Mouse (Mus musculus): ENCODE measurements around the gene Sox13.

Sox13 gene

DNA sequence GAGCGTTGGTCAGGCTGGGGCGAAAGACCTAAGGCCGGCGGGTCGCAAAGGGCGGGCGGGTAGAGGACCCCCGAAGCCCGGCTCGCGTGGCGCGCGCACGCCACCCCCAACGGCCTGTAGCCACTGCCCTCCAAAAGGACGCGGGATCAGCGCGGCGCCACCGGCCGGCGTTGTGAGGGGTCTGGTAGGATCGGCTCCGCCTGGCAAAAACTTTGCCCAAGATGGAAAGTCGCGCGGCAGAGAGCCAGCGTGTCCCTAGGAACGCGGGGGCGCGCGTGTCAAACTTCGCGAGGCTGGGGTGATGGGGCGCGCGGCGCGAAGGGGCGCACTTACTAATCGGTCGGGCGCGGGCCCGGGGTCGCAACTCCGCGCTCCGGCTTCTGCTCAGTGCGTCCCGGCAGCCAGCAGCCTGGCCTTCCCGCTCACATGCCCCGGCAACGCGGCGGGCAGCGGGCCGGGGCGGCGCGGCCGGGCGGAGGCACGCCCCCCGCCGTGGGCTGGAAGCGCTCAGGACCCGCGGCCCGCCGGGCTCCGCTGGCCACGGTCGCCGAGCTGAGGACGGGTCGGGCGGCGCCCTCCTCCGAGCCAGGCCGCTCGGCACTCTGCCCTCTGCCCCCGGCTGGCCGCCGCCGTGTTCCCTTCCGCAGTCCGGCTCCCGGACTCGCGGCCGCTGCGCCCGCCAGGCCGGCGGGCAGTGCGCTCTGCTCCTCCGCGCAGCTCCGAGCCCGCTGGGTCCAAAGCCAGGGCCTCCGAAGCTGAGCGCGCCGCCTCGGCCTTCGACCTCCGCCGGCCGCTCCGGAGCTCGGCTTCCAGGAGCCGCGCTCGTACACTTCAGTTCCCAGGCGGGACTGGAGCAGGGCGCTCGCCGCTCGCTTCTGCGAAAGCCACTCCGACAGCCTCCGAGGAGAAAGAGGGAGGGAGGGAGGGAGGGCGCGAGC lies at the start of gene Sox13:
Sox13 (minus strand) TSS at position 835 of the 938 bp plus-strand sequence.
- in situ Hi-C loops (cut with MboI; ENCODE audit: low pct_unique_long_range_greater_than_20kb in 1 of 2, low sequenced_read_pairs in 2 of 2, unreplicated experiment in 1 of 2), result no loop called here

DNA sequence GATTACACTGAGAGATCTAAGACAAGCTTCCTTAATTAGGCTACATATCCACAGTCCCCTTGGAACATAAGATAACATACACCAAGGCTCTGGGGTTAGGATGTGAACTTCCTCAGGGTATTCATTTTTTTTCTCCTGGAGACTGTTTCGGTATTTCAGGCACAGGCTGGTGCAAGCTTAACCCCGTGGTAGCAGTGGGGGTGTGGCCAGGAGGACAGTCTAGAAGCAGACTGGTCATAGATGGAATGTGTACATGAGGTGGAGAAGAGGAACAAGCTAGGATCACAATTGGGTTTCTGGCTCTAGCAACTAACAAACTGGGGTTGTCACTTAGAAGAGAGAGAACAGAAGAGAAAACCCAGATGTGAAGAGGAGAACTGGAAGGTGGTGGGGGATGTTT lies 47.4 kb upstream of the Sox13 start:
- in situ Hi-C loops (cut with MboI; ENCODE audit: low pct_unique_long_range_greater_than_20kb in 1 of 2, low sequenced_read_pairs in 2 of 2, unreplicated experiment in 1 of 2), result no loop called here

DNA sequence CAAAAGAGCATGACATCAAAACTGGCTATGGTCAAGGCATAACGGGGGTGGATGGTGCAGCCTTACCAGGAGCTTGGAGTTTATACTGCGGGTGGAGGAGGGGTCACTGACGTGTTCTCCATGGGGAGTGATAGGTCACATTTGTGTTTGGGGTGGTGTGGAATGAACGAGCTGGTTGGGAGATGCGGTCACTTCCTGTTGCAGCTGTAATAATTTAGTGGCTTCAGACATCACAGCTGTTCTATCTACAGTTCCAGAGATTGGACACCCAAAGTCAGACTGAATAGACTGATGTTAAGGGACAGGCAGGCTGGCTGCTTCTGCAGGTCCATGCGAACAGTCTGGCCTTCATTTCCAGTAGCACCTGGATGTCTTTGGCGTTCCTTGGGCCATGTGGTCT lies 46.9 kb upstream of the Sox13 start:
- in situ Hi-C loops (cut with MboI; ENCODE audit: low pct_unique_long_range_greater_than_20kb in 1 of 2, low sequenced_read_pairs in 2 of 2, unreplicated experiment in 1 of 2), result no loop called here

DNA sequence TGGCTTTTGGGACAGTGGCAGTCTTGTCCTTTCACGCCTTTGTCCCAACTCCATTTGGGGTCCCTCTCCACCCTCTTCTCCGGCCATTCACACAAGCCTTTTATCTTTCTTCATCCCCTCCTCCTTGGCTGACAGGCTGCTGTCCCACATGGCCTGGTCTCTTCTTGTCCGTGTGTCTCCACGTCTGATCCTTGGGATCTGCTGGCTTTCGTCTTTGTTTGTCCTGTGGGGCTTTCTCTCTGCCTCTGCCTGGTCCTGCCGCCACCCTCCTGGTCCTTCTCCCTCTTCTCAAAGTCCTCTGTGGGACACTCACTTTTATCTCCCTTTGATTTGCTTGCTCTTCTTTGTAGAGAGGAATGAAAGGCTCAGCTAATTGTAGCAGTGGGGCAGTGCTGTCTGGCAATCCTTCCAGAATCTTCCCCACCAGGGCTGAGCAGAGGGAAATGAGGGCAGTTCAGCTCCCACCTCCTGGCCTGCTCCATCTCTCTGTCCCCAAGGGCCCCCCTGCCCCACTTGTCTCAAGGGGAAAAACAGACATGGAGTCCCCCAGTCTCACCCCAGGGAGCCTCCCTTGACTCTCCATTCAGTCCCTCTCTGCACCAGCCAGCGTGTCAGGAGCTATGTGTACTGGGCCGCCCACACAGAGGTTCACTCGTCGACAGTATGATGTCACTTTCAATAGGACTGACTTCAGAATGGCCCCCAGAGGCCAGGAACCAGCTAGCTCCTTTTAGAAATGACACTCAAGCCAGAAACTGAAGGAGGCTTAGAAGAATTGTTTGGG lies 46.3 kb upstream of the Sox13 start:
- in situ Hi-C loops (cut with MboI; ENCODE audit: low pct_unique_long_range_greater_than_20kb in 1 of 2, low sequenced_read_pairs in 2 of 2, unreplicated experiment in 1 of 2), result no loop called here

DNA sequence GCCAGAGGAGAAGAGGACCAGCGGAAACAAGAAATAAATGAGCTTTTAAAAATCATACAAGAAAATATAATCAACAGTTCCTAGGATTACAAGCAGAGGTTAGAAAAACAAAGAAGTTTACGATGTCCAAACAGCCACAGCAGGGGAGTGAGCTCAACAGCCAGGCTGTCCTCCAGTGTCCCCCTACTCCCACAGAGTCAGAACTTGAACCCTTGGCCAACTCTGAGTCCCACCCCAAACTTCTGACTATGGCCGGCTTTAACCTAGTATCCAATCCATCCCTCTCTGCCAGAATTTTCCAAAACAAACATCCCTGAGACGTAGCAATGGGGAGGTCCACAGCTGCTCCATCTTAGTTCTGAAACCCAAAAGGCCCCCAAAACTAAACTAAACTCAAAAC lies 45.0 kb upstream of the Sox13 start:
- in situ Hi-C loops (cut with MboI; ENCODE audit: low pct_unique_long_range_greater_than_20kb in 1 of 2, low sequenced_read_pairs in 2 of 2, unreplicated experiment in 1 of 2), result no loop called here

DNA sequence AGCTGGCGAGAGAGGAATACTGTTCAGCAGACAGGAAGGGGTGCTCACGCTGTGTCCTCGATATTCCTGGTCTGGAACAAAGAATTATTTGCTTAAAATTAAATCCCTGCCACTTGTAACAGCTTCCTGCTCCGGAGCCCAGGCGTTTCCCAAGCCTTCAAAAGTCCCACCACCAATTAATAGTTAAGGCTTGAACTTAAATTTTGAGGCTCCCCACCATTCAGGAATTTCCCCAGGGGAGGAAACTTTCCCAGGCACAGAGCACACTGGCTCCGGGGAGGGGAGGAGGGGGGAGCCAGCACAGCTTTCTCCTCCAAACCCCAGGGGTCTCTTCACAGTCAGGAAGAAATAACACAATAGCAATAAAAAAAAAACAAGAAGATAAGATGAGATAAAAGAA lies 44.6 kb upstream of the Sox13 start:
- in situ Hi-C loops (cut with MboI; ENCODE audit: low pct_unique_long_range_greater_than_20kb in 1 of 2, low sequenced_read_pairs in 2 of 2, unreplicated experiment in 1 of 2), result no loop called here

DNA sequence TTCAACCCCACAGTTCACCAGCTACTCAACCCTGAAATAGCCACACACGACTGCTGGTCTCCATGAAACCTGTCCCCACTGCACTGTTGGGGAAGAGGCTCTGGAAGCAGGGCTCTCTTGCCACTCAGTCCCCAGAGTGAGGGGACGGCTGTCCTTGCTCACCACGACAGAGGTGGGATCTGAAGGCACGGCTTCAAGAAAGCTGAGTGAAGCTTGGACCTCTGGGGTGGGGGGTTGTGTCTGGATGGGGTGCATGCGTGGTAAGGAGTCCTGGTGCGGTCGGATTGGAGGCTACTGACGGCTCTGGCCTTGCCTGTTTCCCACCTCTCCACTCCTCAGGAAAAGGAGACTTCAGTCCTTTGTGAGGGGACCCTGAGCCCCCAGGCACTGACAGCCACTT lies 43.7 kb upstream of the Sox13 start:
- in situ Hi-C loops (cut with MboI; ENCODE audit: low pct_unique_long_range_greater_than_20kb in 1 of 2, low sequenced_read_pairs in 2 of 2, unreplicated experiment in 1 of 2), result no loop called here

DNA sequence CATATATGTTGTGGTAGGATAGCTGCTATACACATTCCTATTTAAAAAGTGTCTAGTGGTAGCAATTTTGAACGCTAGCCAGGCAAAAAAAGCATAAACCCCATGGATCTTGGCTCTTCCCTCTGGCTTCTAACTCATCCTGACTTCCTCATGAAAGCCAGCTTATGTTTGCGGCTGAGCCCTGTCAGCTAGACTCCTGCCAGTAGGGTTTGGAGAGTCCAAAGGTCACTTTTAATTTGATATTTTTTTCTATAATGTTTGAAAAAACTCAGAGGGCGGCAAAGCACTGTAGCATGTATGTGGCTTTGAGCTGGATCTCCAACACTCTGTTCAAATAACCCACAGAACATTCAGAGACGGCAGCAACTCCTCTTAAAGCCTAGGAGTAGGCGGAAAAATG lies 39.0 kb upstream of the Sox13 start:
- in situ Hi-C loops (cut with MboI; ENCODE audit: low pct_unique_long_range_greater_than_20kb in 1 of 2, low sequenced_read_pairs in 2 of 2, unreplicated experiment in 1 of 2), result no loop called here

DNA sequence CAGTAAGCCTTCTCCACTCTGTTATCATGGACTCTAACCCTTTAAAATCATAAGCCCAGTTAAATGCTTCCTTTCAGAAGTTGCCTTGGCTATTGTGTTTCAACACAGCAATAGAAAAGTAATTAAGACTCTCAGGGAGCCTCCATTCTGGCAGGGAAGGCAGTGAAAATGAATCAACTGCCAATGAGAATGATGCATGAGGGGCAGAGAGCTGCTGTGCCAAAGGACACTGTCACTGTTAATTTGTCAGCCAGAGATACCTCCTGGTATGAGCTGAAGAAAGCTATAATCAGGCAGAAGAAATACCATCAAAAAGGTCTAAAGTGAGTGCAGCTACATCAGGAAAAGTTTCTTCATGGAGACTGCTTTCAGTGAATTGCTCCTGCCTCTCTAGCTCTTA lies 36.8 kb upstream of the Sox13 start:
- in situ Hi-C loops (cut with MboI; ENCODE audit: low pct_unique_long_range_greater_than_20kb in 1 of 2, low sequenced_read_pairs in 2 of 2, unreplicated experiment in 1 of 2), result no loop called here

DNA sequence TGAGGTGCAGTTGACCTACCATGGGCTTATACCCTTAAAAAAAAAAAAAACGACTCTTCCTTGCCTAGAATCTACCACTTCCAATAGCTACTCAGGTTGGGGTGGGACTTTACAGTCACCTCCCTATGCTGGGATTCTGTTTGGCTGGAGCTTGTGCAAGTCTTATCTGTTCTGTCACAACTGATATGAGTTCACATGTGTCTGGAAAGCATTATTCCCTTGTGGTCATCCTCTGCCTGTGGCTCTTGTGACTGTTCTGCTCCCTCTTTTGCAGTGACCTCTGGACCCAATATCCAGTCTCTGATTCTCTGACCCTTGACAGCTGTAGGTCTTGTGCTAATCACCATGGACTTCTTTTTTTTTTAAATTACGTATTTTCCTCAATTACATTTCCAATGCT lies 31.9 kb upstream of the Sox13 start:
- in situ Hi-C loops (cut with MboI; ENCODE audit: low pct_unique_long_range_greater_than_20kb in 1 of 2, low sequenced_read_pairs in 2 of 2, unreplicated experiment in 1 of 2), result no loop called here

DNA sequence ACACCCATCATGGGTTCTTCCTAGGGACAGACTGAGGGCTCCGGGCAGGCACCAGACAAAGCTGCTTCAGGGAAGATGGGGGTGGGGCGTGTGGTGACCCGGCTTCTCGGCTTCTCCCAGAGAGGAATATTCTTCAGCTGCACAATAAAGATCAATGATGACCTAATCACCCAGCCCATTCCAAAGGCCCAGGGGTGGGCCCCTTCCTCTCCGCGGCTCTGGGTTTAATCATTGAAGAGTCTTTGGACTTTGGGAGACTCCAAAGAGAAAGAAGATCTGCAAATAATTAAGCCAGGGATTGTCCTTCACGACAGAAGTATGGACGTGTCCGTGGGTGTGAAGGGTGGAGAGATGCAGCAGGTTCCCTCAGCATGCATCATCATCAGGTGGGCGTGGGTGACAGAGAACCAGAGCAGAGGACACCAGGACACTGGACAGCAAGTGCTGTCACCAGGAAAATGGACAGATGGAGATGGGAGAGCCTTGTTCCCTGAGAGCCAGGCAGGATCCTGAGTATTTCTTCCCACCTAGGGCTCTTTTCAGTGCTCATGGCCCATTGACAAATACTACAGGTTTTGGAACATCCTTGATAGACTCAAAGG lies 28.5 kb upstream of the Sox13 start:
- in situ Hi-C loops (cut with MboI; ENCODE audit: low pct_unique_long_range_greater_than_20kb in 1 of 2, low sequenced_read_pairs in 2 of 2, unreplicated experiment in 1 of 2), result no loop called here

DNA sequence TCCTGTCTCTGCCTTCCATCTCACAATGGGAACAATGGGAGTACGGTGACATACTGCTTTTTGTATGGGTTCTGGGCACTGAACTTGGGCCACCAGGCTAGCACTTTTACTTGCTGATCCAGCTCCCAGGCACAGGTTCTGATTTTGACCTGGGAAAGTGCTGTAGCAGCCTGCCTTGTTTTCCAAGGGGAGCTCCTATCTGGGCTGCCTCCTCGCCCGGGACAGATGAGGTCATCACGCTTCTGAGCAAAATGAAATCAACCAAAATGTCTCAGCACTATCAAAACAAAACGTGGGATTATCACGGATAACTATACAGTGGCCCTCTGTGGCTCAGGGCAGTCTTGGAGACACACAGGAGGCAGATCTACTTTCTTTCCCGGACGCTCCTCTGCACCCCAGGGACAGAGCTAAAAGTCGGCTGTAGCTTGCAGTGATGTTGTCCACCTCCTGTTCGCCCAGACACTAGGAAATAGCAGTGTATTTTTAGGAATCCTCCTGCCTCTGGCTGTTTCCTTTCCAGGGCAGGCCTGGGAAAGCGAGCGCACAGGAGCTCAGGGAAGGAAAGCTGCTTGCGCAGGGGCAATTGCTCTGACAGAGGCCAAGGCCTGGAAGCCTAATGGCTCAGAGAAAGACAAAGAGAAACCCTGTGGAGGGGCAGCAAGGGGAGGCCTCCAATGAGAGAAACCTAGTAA lies 27.8 kb upstream of the Sox13 start:
- in situ Hi-C loops (cut with MboI; ENCODE audit: low pct_unique_long_range_greater_than_20kb in 1 of 2, low sequenced_read_pairs in 2 of 2, unreplicated experiment in 1 of 2), result no loop called here

DNA sequence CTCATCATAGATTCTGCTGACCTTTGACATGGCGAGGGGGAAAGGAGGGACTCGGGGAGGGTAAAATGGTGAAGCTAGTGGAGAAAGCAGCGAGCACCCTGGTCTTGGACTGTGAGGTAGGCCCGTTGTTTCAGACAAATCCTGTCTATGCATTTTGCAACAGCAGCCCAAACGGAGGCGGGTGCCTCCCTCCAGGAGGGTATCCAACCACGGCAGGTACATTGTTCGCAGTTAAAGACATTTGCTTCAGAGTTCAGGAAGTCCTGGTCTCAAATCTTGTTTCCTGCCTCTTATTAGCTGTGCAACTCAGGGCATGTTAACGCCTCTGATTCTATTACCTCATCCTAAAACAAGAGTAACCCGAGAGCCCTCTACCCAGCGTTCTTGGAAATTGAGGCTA lies 26.8 kb upstream of the Sox13 start:
- in situ Hi-C loops (cut with MboI; ENCODE audit: low pct_unique_long_range_greater_than_20kb in 1 of 2, low sequenced_read_pairs in 2 of 2, unreplicated experiment in 1 of 2), result no loop called here

DNA sequence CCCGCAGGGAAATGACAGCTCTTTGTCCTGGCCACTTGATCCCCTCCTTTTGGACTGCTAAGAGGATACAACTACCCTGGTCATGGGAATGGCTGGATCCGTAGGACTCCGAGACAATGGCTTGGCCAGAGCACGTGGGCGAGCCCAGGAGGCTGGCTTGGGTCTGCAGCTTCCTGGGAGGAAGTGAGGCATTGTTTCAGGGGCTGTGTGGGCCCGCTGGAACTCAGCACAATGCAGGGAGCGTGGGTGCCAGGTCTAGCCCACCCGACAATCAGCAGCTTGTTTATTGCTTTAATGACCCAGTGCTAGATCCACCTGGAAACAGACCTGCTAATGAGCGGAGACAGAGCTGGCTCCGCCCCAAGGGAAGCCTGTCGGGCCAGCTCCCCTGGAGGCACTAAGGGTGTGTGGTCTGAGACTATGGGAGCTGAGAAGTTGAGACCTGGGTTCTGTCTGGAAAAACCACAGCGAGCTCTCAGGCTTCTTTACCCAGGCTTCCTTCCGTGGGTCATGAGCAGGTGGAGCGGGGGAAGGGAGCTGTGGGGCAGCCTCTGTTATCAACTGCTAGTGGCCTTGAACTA lies 24.3 kb upstream of the Sox13 start:
- in situ Hi-C loops (cut with MboI; ENCODE audit: low pct_unique_long_range_greater_than_20kb in 1 of 2, low sequenced_read_pairs in 2 of 2, unreplicated experiment in 1 of 2), result no loop called here

DNA sequence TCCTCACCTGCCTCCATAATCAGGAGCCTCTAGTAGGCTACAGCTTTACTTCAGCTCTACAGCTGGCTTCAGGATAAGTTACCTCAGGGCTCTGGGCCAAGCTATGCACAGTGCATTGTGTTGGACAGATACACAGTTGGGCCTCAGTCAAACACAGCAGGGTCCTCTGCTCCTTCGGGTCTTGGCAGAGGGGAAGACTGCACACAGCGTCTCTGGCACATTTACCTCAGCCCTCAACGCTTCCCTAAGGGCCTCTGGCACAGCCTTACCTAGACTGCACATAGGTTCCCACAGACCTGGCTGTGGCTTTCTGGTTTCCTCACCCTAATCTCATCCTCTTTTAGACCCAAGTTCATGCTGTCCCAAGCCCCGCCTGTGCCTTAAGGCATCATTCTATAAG lies 22.1 kb upstream of the Sox13 start:
- in situ Hi-C loops (cut with MboI; ENCODE audit: low pct_unique_long_range_greater_than_20kb in 1 of 2, low sequenced_read_pairs in 2 of 2, unreplicated experiment in 1 of 2), result no loop called here

DNA sequence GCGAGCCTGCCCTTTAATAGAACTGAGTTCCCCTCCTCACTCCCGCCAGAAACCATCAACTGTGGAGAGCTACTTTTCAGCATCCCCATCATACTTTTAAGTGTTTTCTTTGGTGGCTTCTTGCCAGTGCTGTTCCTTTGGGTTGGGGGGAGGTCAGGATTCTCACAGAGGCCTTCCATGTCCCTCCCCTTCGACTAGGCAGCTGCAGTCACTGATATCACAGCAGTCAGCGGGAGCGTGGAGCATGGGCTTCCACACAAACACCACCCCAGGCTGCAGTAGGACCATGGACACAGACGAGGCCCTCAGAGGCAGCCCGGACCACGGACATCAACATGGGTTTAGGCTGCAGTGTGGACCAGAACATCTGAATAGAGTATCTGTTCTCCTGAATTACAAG lies 20.1 kb upstream of the Sox13 start:
- in situ Hi-C loops (cut with MboI; ENCODE audit: low pct_unique_long_range_greater_than_20kb in 1 of 2, low sequenced_read_pairs in 2 of 2, unreplicated experiment in 1 of 2), result no loop called here

DNA sequence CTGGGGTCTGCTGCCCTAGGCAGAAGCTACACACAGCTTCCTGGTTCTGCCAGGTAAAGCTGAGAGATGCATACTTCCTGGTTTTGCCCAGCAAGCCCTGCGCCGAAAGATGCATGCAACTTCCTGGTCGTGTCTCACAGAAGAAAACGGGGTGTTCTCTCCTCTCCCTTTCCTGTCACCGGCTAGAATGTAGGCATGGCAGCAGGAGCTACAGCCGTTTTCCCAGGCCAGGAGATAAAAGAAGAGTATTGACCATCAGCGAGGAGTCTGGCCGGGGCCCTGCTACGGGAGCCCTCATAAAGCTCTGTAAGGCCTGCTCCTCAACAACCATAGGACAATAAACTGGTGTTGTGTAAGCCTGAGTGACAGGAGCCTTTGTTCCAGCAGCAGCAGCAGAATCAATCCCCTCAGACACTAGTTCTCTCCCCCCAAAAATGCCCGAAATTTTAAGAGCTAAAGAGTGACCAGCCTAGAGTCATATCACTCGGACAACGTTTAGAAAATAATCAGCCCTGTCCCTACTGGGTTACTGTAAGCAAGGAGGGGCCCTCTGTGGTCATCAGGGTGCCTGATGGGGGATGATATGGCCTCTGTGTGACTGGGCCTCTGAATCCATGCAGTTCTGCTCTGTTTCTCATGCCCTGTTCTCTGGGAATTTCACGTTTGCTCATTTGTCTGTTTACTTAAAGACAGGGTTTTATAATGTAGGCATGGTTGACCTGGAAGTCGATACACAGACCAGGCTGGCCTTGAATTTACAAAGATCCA lies 13.9 kb upstream of the Sox13 start:
- in situ Hi-C loops (cut with MboI; ENCODE audit: low pct_unique_long_range_greater_than_20kb in 1 of 2, low sequenced_read_pairs in 2 of 2, unreplicated experiment in 1 of 2), result no loop called here

DNA sequence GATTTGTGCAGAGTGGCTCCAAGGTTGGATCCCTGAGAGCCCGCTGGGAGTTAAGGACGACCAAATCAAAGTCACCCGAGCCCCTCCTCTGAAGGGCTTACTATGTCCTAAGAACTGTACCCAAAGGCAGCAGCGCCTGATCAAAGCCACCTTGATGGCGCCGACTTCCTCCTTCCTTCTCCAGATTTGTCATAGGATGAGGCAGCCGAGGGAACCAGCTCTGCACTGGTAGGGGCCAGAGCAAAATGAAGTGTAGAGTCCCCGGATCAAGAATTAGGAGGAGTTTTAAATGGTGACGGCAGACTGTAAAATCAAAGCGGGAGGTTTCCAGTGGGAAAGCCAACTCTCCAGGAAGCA lies 10.6 kb upstream of the Sox13 start:
- in situ Hi-C loops (cut with MboI; ENCODE audit: low pct_unique_long_range_greater_than_20kb in 1 of 2, low sequenced_read_pairs in 2 of 2, unreplicated experiment in 1 of 2), result no loop called here

All from mouse embryonic stem cell (cell line).